ENCODE assay signal across 23 mouse cellular contexts in the genomic region with DNA sequence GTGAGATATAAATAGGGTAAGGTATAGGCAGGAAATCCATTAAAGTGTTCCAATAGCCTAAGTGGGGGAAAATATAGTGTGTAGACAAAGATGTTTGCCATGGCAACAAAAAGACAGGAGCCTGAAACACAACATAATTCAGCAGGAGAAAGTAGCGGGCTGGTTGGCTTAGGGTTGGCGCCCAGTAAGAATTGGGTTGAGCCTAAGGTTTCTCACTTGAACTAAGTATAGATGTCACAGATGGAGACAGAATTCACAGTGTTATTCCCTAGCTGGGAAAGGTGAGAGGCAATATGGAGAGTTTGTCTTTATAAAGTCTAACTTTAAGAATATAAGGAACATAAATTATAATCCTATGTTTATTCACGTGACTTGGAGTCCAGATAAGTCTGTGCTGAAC.
DNase-seq lines count a peak whose midpoint lies in the region; TF ChIP-seq lines count a peak whose summit lies in the region.
"Had no signal": no experiment of that assay in that cellular context is flagged by ENCODE, and none has a peak within 500 bp of the region (broad histone marks: within the 10 kb centered on the region; RNA-seq: fewer than 3 reads in every experiment).

No protein-coding gene starts in this region.

- 0 out of 2 replicates have a peak overlapping the region, but pooled peaks have one; percentile 55 for H3K27ac ChIP-seq in layer of hippocampus, adult 2 months
- H3K27ac ChIP-seq in heart, embryonic 10.5 days, result no peak overlapping the region
- H3K27ac ChIP-seq: embryonic facial prominence, embryonic 10.5 days; embryonic facial prominence, embryonic 13.5 days; forebrain, embryonic 12.5 days; forebrain, embryonic 15.5 days; hindbrain, embryonic 12.5 days; hindbrain, embryonic 15.5 days had no signal

- H3K4me3 ChIP-seq in layer of hippocampus, adult 2 months, result no peak overlapping the region
- no peak overlapping the region for H3K4me3 ChIP-seq in heart, embryonic 10.5 days
- H3K4me3 ChIP-seq: embryonic facial prominence, embryonic 10.5 days; embryonic facial prominence, embryonic 13.5 days; erythroblast, embryonic 14.5 days; forebrain, embryonic 12.5 days; forebrain, embryonic 15.5 days; hindbrain, embryonic 12.5 days; hindbrain, embryonic 15.5 days had no signal

- H3K27me3 ChIP-seq in heart, embryonic 10.5 days (ENCODE audit: insufficient read depth, poor library complexity, severe bottlenecking), result no peaks in the 10 kb centered on the region
- H3K27me3 ChIP-seq: CH12.LX; embryonic facial prominence, embryonic 13.5 days; forebrain, embryonic 12.5 days; forebrain, embryonic 15.5 days; hindbrain, embryonic 12.5 days; hindbrain, embryonic 15.5 days had no signal

- 83% methylated on average over 3 of the region's 3 CpGs for WGBS in heart, embryonic 10.5 days

- no peaks in the 10 kb centered on the region for H3K4me1 ChIP-seq in heart, embryonic 10.5 days
- H3K4me1 ChIP-seq: embryonic facial prominence, embryonic 10.5 days; embryonic facial prominence, embryonic 13.5 days; forebrain, embryonic 12.5 days; forebrain, embryonic 15.5 days; hindbrain, embryonic 12.5 days; hindbrain, embryonic 15.5 days had no signal

- no peaks in the 10 kb centered on the region for H3K9me3 ChIP-seq in heart, embryonic 10.5 days
- H3K9me3 ChIP-seq: embryonic facial prominence, embryonic 10.5 days; embryonic facial prominence, embryonic 13.5 days; forebrain, embryonic 12.5 days; forebrain, embryonic 15.5 days; G1E; hindbrain, embryonic 12.5 days; hindbrain, embryonic 15.5 days had no signal

- peak; percentile 25 to 43 for DNase-seq in cerebellum, adult 18-20 months
- no peak for DNase-seq in cerebellum, postnatal 4 days (ENCODE audit: low spot score in 2 of 2)
- no peak for DNase-seq in layer of hippocampus, adult 2 months (ENCODE audit: low spot score in 2 of 2)
- no peak for DNase-seq in layer of hippocampus, adult 11-12 months (ENCODE audit: low spot score)
- DNase-seq in cerebellum, postnatal 14 days, result peak; percentile 20 to 36
- DNase-seq in heart, embryonic 10.5 days (ENCODE audit: low spot score), result no peak
- no peak for DNase-seq in heart, adult 8-10 months (ENCODE audit: low spot score)
- DNase-seq: adrenal gland, postnatal 10 days; adrenal gland, postnatal 36 days; B cell, adult 2 months; embryo, embryonic 11 days; gastrocnemius, postnatal 25 days; heart, adult 18-20 months; kidney, adult 2 months had no signal

- H3K36me3 ChIP-seq in heart, embryonic 10.5 days, result no peaks in the 10 kb centered on the region
- H3K36me3 ChIP-seq: embryonic facial prominence, embryonic 10.5 days; embryonic facial prominence, embryonic 13.5 days; forebrain, embryonic 12.5 days; forebrain, embryonic 15.5 days; G1E; hindbrain, embryonic 12.5 days; hindbrain, embryonic 15.5 days had no signal

- no peak for TF ChIP-seq CTCF in layer of hippocampus, adult 2 months (conservative IDR thresholded peaks at IDR 0.05)

Comparison
In these comparisons a context has a peak if more than half of its experiments do, and no peak if none do; other contexts are left out.
1. DNase-seq: peak in cerebellum, adult 18-20 months (2 of 2) and cerebellum, postnatal 14 days (2 of 2); none in cerebellum, postnatal 4 days (0 of 2), layer of hippocampus, adult 2 months (0 of 2), layer of hippocampus, adult 11-12 months (single experiment), heart, embryonic 10.5 days (single experiment) and heart, adult 8-10 months (single experiment).